9 mouse cellular contexts compared by ENCODE assay signal in the genomic region with DNA sequence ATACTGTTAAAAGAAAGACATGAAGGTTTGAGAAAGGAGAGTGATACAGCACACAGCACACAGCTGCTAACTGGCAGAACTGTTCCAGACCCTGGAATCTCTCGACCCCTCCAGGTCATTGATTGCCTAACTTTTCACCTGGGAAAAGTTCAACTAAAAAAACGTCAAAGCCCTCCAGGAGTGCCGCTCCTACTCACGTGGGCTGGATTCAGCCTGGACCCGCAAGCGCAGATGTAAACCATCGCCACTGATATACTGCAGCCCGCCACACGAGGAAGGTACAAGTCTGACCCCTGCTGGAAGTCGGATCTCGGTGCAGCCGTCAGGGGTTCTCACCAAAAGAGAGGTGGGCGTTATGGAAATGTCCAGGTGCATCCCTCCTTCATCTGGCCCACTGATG. TPM values are rescaled to one million over a fixed set of nuclear protein-coding genes. Genes with fewer than 3 reads are reported as not detected.
DNase-seq lines count a peak whose midpoint lies in the region; ATAC-seq and TF ChIP-seq lines count a peak whose summit lies in the region.
"Had no signal": no experiment of that assay in that cellular context is flagged by ENCODE, and none has a peak within 500 bp of the region (broad histone marks: within the 10 kb centered on the region; RNA-seq: fewer than 3 reads in every experiment).

No protein-coding gene starts in this region.

- H3K4me1 ChIP-seq in ES-E14 (ENCODE audit: control insufficient read depth in 2 of 2, insufficient read depth in 2 of 2, low read length in 2 of 2, poor library complexity in 1 of 2): peaks cover 0 to 3% of the 10 kb centered on the region in 2 experiments; a peak in 2 of 4 replicates
- peaks cover 34% of the 10 kb centered on the region for H3K4me1 ChIP-seq in forebrain, embryonic 10.5 days
- H3K4me1 ChIP-seq in lung, embryonic 16.5 days (replicated peaks; ENCODE audit: control insufficient read depth, insufficient read depth, low read length): peaks cover 6% of the 10 kb centered on the region; the same call in 1 of the 2 replicates
- H3K4me1 ChIP-seq in olfactory bulb, adult 2 months (ENCODE audit: control insufficient read depth, insufficient read depth, low read length): peaks cover 2% of the 10 kb centered on the region

- peak; percentile 90 for TF ChIP-seq CTCF in olfactory bulb, adult 2 months (IDR thresholded peaks at IDR 0.05; ENCODE audit: insufficient read depth, low read depth, low read length)

- H3K27me3 ChIP-seq in forebrain, embryonic 10.5 days (ENCODE audit: poor library complexity, severe bottlenecking): peaks cover 40% of the 10 kb centered on the region
- H3K27me3 ChIP-seq in lung, embryonic 16.5 days (ENCODE audit: control insufficient read depth, insufficient read depth, low read depth, low read length): no peaks in the 10 kb centered on the region

- peak overlapping the region in 1 of 2 experiments; percentile 18; a peak in 1 of 4 replicates for H3K4me3 ChIP-seq in ES-E14 (ENCODE audit: insufficient read depth in 1 of 2, low read depth in 1 of 2, low read length in 2 of 2, poor library complexity in 1 of 2, severe bottlenecking in 1 of 2)
- peak overlapping the region; percentile 24 for H3K4me3 ChIP-seq in forebrain, embryonic 10.5 days
- peak overlapping the region; percentile 32 for H3K4me3 ChIP-seq in lung, embryonic 16.5 days (ENCODE audit: low read length)
- no peak overlapping the region for H3K4me3 ChIP-seq in olfactory bulb, adult 2 months (ENCODE audit: insufficient read depth, low read depth, low read length)

- peak; percentile 58 for DNase-seq in ES-E14 (ENCODE audit: low read depth, low spot score)
- peak; percentile 80 for DNase-seq in brain, adult 2 months (ENCODE audit: low read depth, low spot score)
- peak; percentile 75 for DNase-seq in forebrain, embryonic 10.5 days (ENCODE audit: extremely low spot score, low spot score)
- peak; percentile 74 to 78 for DNase-seq in layer of hippocampus, postnatal 10 days (ENCODE audit: low spot score in 2 of 2)
- DNase-seq in thymus, postnatal 25 days: peak; percentile 57

- TF ChIP-seq POLR2A in olfactory bulb, adult 2 months (IDR thresholded peaks at IDR 0.05; ENCODE audit: insufficient read depth, low read depth, low read length): no peak

- H3K9ac ChIP-seq in ES-E14 (ENCODE audit: insufficient read depth, low read depth, low read length, poor library complexity, severe bottlenecking): no peak overlapping the region
- peak overlapping the region; percentile 46; the same call in 1 of the 2 replicates for H3K9ac ChIP-seq in lung, embryonic 16.5 days (ENCODE audit: low read length)

- no peak overlapping the region for H3K27ac ChIP-seq in ES-E14 (ENCODE audit: insufficient read depth, low read depth, low read length, poor library complexity, severe bottlenecking)
- no peak overlapping the region for H3K27ac ChIP-seq in forebrain, embryonic 10.5 days
- no peak overlapping the region for H3K27ac ChIP-seq in lung, embryonic 16.5 days (ENCODE audit: low read length)
- H3K27ac ChIP-seq in olfactory bulb, adult 2 months (ENCODE audit: insufficient read depth, low read depth, low read length): no peak overlapping the region
- H3K27ac ChIP-seq: macrophage had no signal

- peak overlapping the region; percentile 55 for H3K4me2 ChIP-seq in lung, embryonic 16.5 days (ENCODE audit: low read depth, low read length)

- no peaks in the 10 kb centered on the region for H3K36me3 ChIP-seq in ES-E14 (ENCODE audit: control insufficient read depth, insufficient read depth, low read length, poor library complexity, severe bottlenecking)
- H3K36me3 ChIP-seq in forebrain, embryonic 10.5 days (replicated peaks): no peaks in the 10 kb centered on the region
- H3K36me3 ChIP-seq in lung, embryonic 16.5 days (ENCODE audit: control insufficient read depth, insufficient read depth, low read length): no peaks in the 10 kb centered on the region

- in situ Hi-C loops in ES-E14 (cut with MboI; ENCODE audit: low sequenced_read_pairs in 2 of 2, unreplicated experiment in 2 of 2): loop anchor here in 1 of 2 experiments (25.0 kb wide), 1 partner anchor 664 kb away; no protein-coding TSS in a partner anchor

- H3K9me3 ChIP-seq in ES-E14 (ENCODE audit: control insufficient read depth, insufficient read depth, low read depth, low read length): no peaks in the 10 kb centered on the region
- no peaks in the 10 kb centered on the region for H3K9me3 ChIP-seq in forebrain, embryonic 10.5 days
- no peaks in the 10 kb centered on the region for H3K9me3 ChIP-seq in lung, embryonic 16.5 days (ENCODE audit: control insufficient read depth, low read length)

- WGBS in forebrain, embryonic 10.5 days: under 1% methylated on average over 13 of the region's 13 CpGs
- WGBS in lung, embryonic 16.5 days: under 1% methylated on average over 13 of the region's 13 CpGs
- WGBS in olfactory bulb, adult 2 months: under 1% methylated on average over 13 of the region's 13 CpGs

- peak; percentile 88 to 96 for ATAC-seq in hematopoietic stem cell, adult 5-6 weeks (replicated peaks in 1 of 2; ENCODE audit: insufficient read depth in 1 of 2, low FRiP score in 2 of 2, low TSS enrichment in 1 of 2, low read depth in 1 of 2, poor library complexity in 2 of 2, severe bottlenecking in 2 of 2)
- ATAC-seq in lung, embryonic 16.5 days (ENCODE audit: low read depth): peak; percentile 77

TF ChIP-seq in ES-E14, 5 proteins besides CTCF, POLR2A, EP300 and RAD21:
- no peak for TF ChIP-seq CHD2 (IDR thresholded peaks at IDR 0.05; ENCODE audit: low read depth, low read length)
- no peak for TF ChIP-seq HCFC1 (IDR thresholded peaks at IDR 0.05; ENCODE audit: borderline replicate concordance, insufficient read depth, low read length)
- TF ChIP-seq MAFK (IDR thresholded peaks at IDR 0.05; ENCODE audit: insufficient read depth, low read depth, low read length): no peak
- peak; percentile 70; the same call in 1 of the 2 replicates for TF ChIP-seq ZC3H11A (IDR thresholded peaks at IDR 0.05; ENCODE audit: borderline replicate concordance, low read depth, low read length)
TF ChIP-seq in ES-E14: peak in this region for 1.

RNA-seq across cellular contexts. Expression of a gene that starts 13.1 kb away (rescaled TPM):
- 2.2 and 5.7 TPM in 2 replicates for total RNA-seq in ES-E14 (2012; rRNA removed)
- 8.0 and 8.3 TPM in 2 replicates for polyA plus RNA-seq in forebrain, embryonic 10.5 days (2016; fragmentation: Nextera tagmentation; extraction: Ambion mirVana)
- 7.3 and 8.8 TPM in 2 replicates for total RNA-seq in hematopoietic stem cell, adult 5-6 weeks (2017)
- 1 to 10 TPM; 3.8 to 3.9 TPM for total RNA-seq in layer of hippocampus, postnatal 10 days (2021)
- polyA plus RNA-seq in lung, embryonic 16.5 days (2015; fragmentation: Nextera tagmentation; extraction: Ambion mirVana): 3.9 and 4.1 TPM in 2 replicates
- not detected in 2 replicates for polyA plus RNA-seq in olfactory bulb, adult 2 months (2012; ENCODE audit: insufficient read depth, insufficient read length, low replicate concordance, missing spikeins)
- polyA plus RNA-seq: macrophage had no signal

RNA-seq across cellular contexts. Expression of a gene that starts 15.3 kb away (rescaled TPM):
- total RNA-seq in ES-E14 (2012; rRNA removed): 19.6 and 20.5 TPM in 2 replicates
- polyA plus RNA-seq in forebrain, embryonic 10.5 days (2016; fragmentation: Nextera tagmentation; extraction: Ambion mirVana): 9.2 and 9.8 TPM in 2 replicates
- total RNA-seq in hematopoietic stem cell, adult 5-6 weeks (2017): 27.4 and 37.0 TPM in 2 replicates
- 10 to 100 TPM; 53.0 to 56.4 TPM for total RNA-seq in layer of hippocampus, postnatal 10 days (2021)
- 12.1 and 16.0 TPM in 2 replicates for polyA plus RNA-seq in lung, embryonic 16.5 days (2015; fragmentation: Nextera tagmentation; extraction: Ambion mirVana)
- not detected in 2 replicates for polyA plus RNA-seq in olfactory bulb, adult 2 months (2012; ENCODE audit: insufficient read depth, insufficient read length, low replicate concordance, missing spikeins)
